Mouse (Mus musculus): Measurements from ENCODE around the gene Washc3.

DNA sequence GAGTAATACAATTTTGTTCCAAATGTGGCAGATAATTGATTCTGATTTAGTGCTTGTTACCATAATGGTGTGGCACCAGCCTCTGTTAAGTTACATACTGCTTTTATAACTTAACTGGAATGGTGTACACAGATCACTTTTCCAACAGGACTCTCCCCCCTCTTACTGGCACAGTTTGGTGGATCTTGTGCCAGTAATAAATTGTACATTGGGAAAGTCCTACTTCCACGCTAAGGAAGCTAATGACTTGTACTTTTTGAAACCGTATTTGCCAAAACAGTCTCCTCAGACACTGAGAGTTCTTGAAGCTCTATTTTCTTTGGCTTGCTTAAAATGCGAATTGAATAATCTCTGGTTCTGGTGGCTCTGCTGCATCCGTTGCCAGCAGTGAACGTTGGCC is 24.5 kb downstream of the Washc3 start:
- TF ChIP-seq POLR2A (IDR thresholded peaks at IDR 0.05; ENCODE audit: insufficient read length, low read depth) (no peak), TCF12 (IDR thresholded peaks at IDR 0.05; ENCODE audit: insufficient read depth, poor library complexity, severe bottlenecking) (no peak), USF1 (IDR thresholded peaks at IDR 0.05; ENCODE audit: low read depth) (no peak), MYOD1 (IDR thresholded peaks at IDR 0.05; ENCODE audit: control insufficient read depth in 1 of 3, insufficient read length in 2 of 3, low read depth in 2 of 3) (no peak), E2F4 (IDR thresholded peaks at IDR 0.05; ENCODE audit: insufficient read depth) (no peak), REST (IDR thresholded peaks at IDR 0.05; ENCODE audit: insufficient read depth, insufficient read length) (no peak), CEBPB (IDR thresholded peaks at IDR 0.05; ENCODE audit: insufficient read depth, poor library complexity, severe bottlenecking) (no peak), TCF3 (IDR thresholded peaks at IDR 0.05; ENCODE audit: insufficient read length, low read depth) (no peak), MAX (IDR thresholded peaks at IDR 0.05; ENCODE audit: low read depth) (no peak), MYOG (IDR thresholded peaks at IDR 0.05; ENCODE audit: control insufficient read depth in 1 of 3, insufficient read depth in 1 of 3, insufficient read length in 2 of 3, low read depth in 2 of 3) (no peak)

Data from myocyte (in vitro differentiated cells).